Mouse (Mus musculus) heart, postnatal 0 days (tissue): Measurements from ENCODE around the gene B230104I21Rik. TPM values are rescaled to one million over a fixed set of nuclear protein-coding genes. Genes with fewer than 3 reads are reported as not detected.
A peak's percentile ranks its signal among the peaks of the same experiment; 100 is the strongest.

Source experiments
- ATAC-seq: fragments of 200-750 bp; cut with Nextera tagmentation; 2 replicates; pipeline ENCODE4 v1.8.0; 2017; ENCODE audit warnings: low read depth, moderate number of reproducible peaks, moderate library complexity; ENCODE audit not compliant: insufficient read depth
- DNase-seq: peaks from one replicate; pipeline ENCODE4 v3.0.0-alpha.2; 2016; ENCODE audit warnings: low spot score
- H3K27ac ChIP-seq: fragments of 300-500 bp; sonication (generic); 2 replicates; pipeline ENCODE4 v1.5.1; 2014; ENCODE audit warnings: low read depth, mild to moderate bottlenecking
- H3K27me3 ChIP-seq: fragments of 300-500 bp; sonication (generic); 2 replicates; pipeline ENCODE4 v1.6.1; 2014; ENCODE audit warnings: low read length, mixed read lengths; ENCODE audit not compliant: control insufficient read depth, insufficient read depth
- H3K36me3 ChIP-seq: fragments of 300-500 bp; sonication (generic); replicated peaks from 2 replicates; pipeline ENCODE4 v1.6.1; 2014; ENCODE audit warnings: low read length, mixed read lengths; ENCODE audit not compliant: control insufficient read depth, insufficient read depth
- H3K4me1 ChIP-seq: fragments of 300-500 bp; sonication (generic); 2 replicates; pipeline ENCODE4 v1.6.1; 2014; ENCODE audit warnings: antibody characterized with exemption; ENCODE audit not compliant: control insufficient read depth, insufficient read depth
- H3K4me2 ChIP-seq: fragments of 300-500 bp; sonication (generic); 2 replicates; pipeline ENCODE4 v1.6.1; 2014; ENCODE audit warnings: low read depth, mild to moderate bottlenecking, low read length, moderate library complexity
- H3K4me3 ChIP-seq: fragments of 300-500 bp; sonication (generic); 2 replicates; pipeline ENCODE4 v1.5.1; 2014; ENCODE audit warnings: low read depth, low read length
- H3K9ac ChIP-seq: fragments of 300-500 bp; sonication (generic); replicated peaks from 2 replicates; pipeline ENCODE4 v1.6.1; 2014; ENCODE audit warnings: low read depth, low read length, mixed read lengths
- H3K9me3 ChIP-seq: fragments of 300-500 bp; sonication (generic); replicated peaks from 2 replicates; pipeline ENCODE4 v1.6.1; 2016; ENCODE audit warnings: low read length; ENCODE audit not compliant: control insufficient read depth
- CTCF ChIP-seq: IDR thresholded peaks from 2 replicates; pipeline ENCODE4 v1.5.1; 2016; ENCODE audit warnings: antibody characterized with exemption, control low read depth, low read depth
- EP300 ChIP-seq: IDR thresholded peaks from 2 replicates; pipeline ENCODE4 v1.6.1; 2016; ENCODE audit warnings: antibody characterized with exemption, low read depth
- WGBS: fragments of 180-500 bp; shearing (Covaris S2); extraction: QIAGEN DNeasy Blood & Tissue Kit; methylation state at CpG from one replicate; pipeline ENCODE4 v1.1.7; 2014; 5-methylcytosine and 5-hydroxymethylcytosine counted together
- polyA plus RNA-seq: library from polyadenylated mRNA; unstranded; fragments of >200 nt; fragmentation: Nextera tagmentation; extraction: Ambion mirVana; gene quantifications from 2 replicates; pipeline ENCODE4 v1.2.1, GENCODE M21; 2015
- total RNA-seq: library from RNA; depleted of rRNA; stranded (reverse); fragments of >200 nt; gene quantifications from 2 replicates; pipeline ENCODE4 v1.2.3, GENCODE M21; 2014; ENCODE audit warnings: low replicate concordance; rRNA removed

Gene B230104I21Rik
- total and polyA plus RNA-seq, 2 experiments from 2014 or later: not detected

DNA sequence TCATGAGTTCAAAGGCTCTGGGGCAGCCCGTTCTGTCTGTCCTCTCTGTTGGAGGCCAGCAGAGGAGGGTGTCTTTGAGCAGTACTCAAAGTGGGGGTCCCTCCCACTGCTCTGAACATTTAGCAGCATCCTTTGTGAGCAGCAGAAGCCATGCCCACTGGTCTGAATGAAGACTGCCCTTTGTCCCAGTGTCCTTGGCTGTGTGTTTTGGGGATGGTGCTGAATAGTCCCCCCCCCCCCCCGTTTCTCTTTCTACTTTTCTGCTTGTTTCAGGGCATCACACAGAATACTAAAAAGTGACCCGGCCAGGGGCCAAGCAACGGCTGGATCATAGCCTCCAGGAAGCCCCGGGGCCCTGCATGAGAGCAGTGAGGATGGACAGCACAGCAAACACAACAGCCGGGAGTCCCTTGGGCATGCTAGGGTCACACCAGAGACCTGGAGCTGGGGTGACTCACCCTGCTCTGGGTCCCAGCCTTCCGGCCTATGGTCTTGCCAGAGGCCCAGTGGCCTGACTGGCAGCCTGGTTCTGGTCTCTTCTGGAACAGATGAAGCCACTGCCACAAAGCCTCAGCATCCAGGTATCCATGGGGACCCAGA is 58.3 kb downstream of the B230104I21Rik start:
- Histone ChIP-seq H3K27me3 (no peaks in the 10 kb centered on the region), H3K27ac (peak overlapping the region; percentile 83), H3K9me3 (no peaks in the 10 kb centered on the region), H3K4me3 (no peak overlapping the region), H3K4me1 (peaks cover 24% of the 10 kb centered on the region), H3K4me2 (no peak overlapping the region), H3K36me3 (no peaks in the 10 kb centered on the region), H3K9ac (no peak overlapping the region)
- ATAC-seq (no peak; the same call in 1 of the 2 replicates), DNase-seq (peak; percentile 3)
- WGBS: 33% methylated on average over 7 of the region's 7 CpGs
- TF ChIP-seq EP300 (no peak), CTCF (no peak)

- 82% methylated on average over 14 of the region's 14 CpGs for WGBS
- Histone ChIP-seq H3K9me3 (no peaks in the 10 kb centered on the region), H3K4me2 (no peak overlapping the region), H3K9ac (no peak overlapping the region), H3K27ac (no peak overlapping the region), H3K27me3 (no peaks in the 10 kb centered on the region), H3K4me3 (no peak overlapping the region), H3K4me1 (peaks cover 26% of the 10 kb centered on the region), H3K36me3 (no peaks in the 10 kb centered on the region)
- no peak for TF ChIP-seq CTCF
- no peak for TF ChIP-seq EP300
- no peak for ATAC-seq
- DNase-seq: no peak
Measured at GRCm38 (mm10) chr4:154396652-154397301, 60.9 kb downstream of the B230104I21Rik start.

Other genes with a start within 250 kb of the B230104I21Rik start
- gene Trp73, start 195.9 kb upstream of the B230104I21Rik start, total RNA-seq: not detected in 2 replicates
- gene Trp73, start 195.9 kb upstream of the B230104I21Rik start, polyA plus RNA-seq: 0.08 TPM in 1 of 2 replicates, not detected in the other
- gene Wrap73, start 193.8 kb upstream of the B230104I21Rik start, total RNA-seq: 18.5 and 24.0 TPM in 2 replicates
- 14.3 and 16.6 TPM in 2 replicates for gene Wrap73, start 193.8 kb upstream of the B230104I21Rik start, polyA plus RNA-seq
- gene Tprgl, start 175.5 kb upstream of the B230104I21Rik start, total RNA-seq: 116 and 146 TPM in 2 replicates
- 123 and 131 TPM in 2 replicates for gene Tprgl, start 175.5 kb upstream of the B230104I21Rik start, polyA plus RNA-seq
- gene Megf6, start 165.4 kb upstream of the B230104I21Rik start, total RNA-seq: 53.3 and 79.8 TPM in 2 replicates
- gene Megf6, start 165.4 kb upstream of the B230104I21Rik start, polyA plus RNA-seq: 11.6 and 12.9 TPM in 2 replicates
- 2.6 and 3.5 TPM in 2 replicates for gene Arhgef16, start 34.5 kb upstream of the B230104I21Rik start, total RNA-seq
- 0.49 and 0.62 TPM in 2 replicates for gene Arhgef16, start 34.5 kb upstream of the B230104I21Rik start, polyA plus RNA-seq